Mouse (Mus musculus): ENCODE measurements around the gene Mrpl21.
A peak's percentile ranks its signal among the peaks of the same experiment; 100 is the strongest.

The Mrpl21 gene

GRCm38 (mm10) chr19:3282572-3283467 is at the start of gene Mrpl21, which contains the start of gene Ighmbp2:
Gene Mrpl21, plus strand, starts transcription at chr19:3282901.
Gene Ighmbp2, minus strand, starts transcription at chr19:3283017.
- peak; percentile 90 for DNase-seq (ENCODE audit: low spot score)

GRCm38 (mm10) chr19:3260016-3260415 is 22.7 kb upstream of the Mrpl21 start:
- DNase-seq (ENCODE audit: low spot score): no peak

GRCm38 (mm10) chr19:3260591-3260990 is 22.1 kb upstream of the Mrpl21 start:
- DNase-seq (ENCODE audit: low spot score): no peak

GRCm38 (mm10) chr19:3261336-3261735 is 21.4 kb upstream of the Mrpl21 start:
- no peak for DNase-seq (ENCODE audit: low spot score)

- DNase-seq (ENCODE audit: low spot score): no peak
Observed at GRCm38 (mm10) chr19:3261764-3262525, 20.8 kb upstream of the Mrpl21 start.

GRCm38 (mm10) chr19:3264348-3264747 is 18.4 kb upstream of the Mrpl21 start:
- no peak for DNase-seq (ENCODE audit: low spot score)

- DNase-seq (ENCODE audit: low spot score): no peak
Observed at GRCm38 (mm10) chr19:3265180-3265579, 17.5 kb upstream of the Mrpl21 start.

- DNase-seq (ENCODE audit: low spot score): no peak
Observed at GRCm38 (mm10) chr19:3266136-3266535, 16.6 kb upstream of the Mrpl21 start.

- DNase-seq (ENCODE audit: low spot score): no peak
Observed at GRCm38 (mm10) chr19:3266676-3267075, 16.0 kb upstream of the Mrpl21 start.

- no peak for DNase-seq (ENCODE audit: low spot score)
Observed at GRCm38 (mm10) chr19:3267340-3267739, 15.4 kb upstream of the Mrpl21 start.

- no peak for DNase-seq (ENCODE audit: low spot score)
Observed at GRCm38 (mm10) chr19:3268218-3268980, 14.3 kb upstream of the Mrpl21 start.

- no peak for DNase-seq (ENCODE audit: low spot score)
Observed at GRCm38 (mm10) chr19:3269279-3269678, 13.4 kb upstream of the Mrpl21 start.

- no peak for DNase-seq (ENCODE audit: low spot score)
Observed at GRCm38 (mm10) chr19:3269803-3270202, 12.9 kb upstream of the Mrpl21 start.

GRCm38 (mm10) chr19:3271366-3271765 is 11.3 kb upstream of the Mrpl21 start:
- DNase-seq (ENCODE audit: low spot score): no peak

GRCm38 (mm10) chr19:3273331-3273730 is 9.4 kb upstream of the Mrpl21 start:
- DNase-seq (ENCODE audit: low spot score): no peak

GRCm38 (mm10) chr19:3275744-3276365 is 6.8 kb upstream of the Mrpl21 start:
- no peak for DNase-seq (ENCODE audit: low spot score)

GRCm38 (mm10) chr19:3281886-3282285 is 815 bp upstream of the Mrpl21 start:
- no peak for DNase-seq (ENCODE audit: low spot score)

- DNase-seq (ENCODE audit: low spot score): no peak
Observed at GRCm38 (mm10) chr19:3289006-3289405, 6.3 kb downstream of the Mrpl21 start.

GRCm38 (mm10) chr19:3292028-3292427 is 9.3 kb downstream of the Mrpl21 start:
- DNase-seq (ENCODE audit: low spot score): peak; percentile 62

- no peak for DNase-seq (ENCODE audit: low spot score)
Observed at GRCm38 (mm10) chr19:3292993-3293392, 10.3 kb downstream of the Mrpl21 start.

- no peak for DNase-seq (ENCODE audit: low spot score)
Observed at GRCm38 (mm10) chr19:3295245-3295644, 12.5 kb downstream of the Mrpl21 start.

- DNase-seq (ENCODE audit: low spot score): no peak
Observed at GRCm38 (mm10) chr19:3297034-3297433, 14.3 kb downstream of the Mrpl21 start.
